Mouse (Mus musculus) gastrocnemius, adult 18-20 months (tissue): ENCODE measurements around the gene Rpl31. TPM values are rescaled to one million over a fixed set of nuclear protein-coding genes. Genes with fewer than 3 reads are reported as not detected.

Source experiments
- DNase-seq: peaks from one replicate; pipeline ENCODE4 v3.0.0; 2021; ENCODE audit warnings: low spot score
- total RNA-seq, 2 experiments: library from RNA; stranded (reverse); gene quantifications; 2 replicates each; pipeline ENCODE4 v1.2.3; 2021

The Rpl31 gene
- total RNA-seq, 2 experiments from 2014 or later, result 594 to 605 TPM

DNA sequence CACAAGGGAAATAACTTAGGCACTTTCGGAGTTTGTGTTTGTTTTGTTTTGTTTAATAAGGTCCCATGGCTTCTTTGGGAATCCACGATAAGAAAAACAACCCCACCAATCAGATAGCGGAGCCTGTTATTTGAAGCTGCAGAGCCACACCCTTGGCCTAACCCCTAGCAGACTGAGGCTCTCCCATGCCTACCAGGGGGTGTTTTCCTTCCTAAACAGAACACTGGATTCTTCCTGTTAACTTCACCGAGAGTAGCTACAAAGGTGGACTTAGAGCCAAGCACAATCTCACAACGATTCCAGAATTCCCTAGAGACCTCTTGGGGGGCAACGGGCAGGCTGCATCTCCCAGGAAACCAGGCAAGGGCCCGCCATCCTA lies 5.1 kb upstream of the Rpl31 start:
- no peak for DNase-seq

DNA sequence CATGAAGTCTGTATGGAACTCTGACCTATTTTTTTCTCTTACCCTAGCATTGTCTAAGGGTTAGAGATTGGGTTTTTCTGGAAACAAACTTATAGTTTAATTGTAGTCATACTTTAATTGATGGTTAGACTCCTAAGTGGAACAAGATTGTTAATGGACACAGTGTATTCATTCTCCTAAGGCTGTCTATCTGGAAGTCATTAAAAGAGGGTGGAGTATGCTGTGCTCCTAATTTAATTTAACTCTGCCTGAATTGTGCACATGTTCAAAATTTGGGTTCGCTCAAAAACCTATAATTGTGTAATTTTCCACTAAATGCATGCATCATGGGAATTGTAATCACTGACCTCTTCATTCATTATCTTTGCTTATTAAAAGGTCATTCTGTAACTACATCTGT lies 2.1 kb upstream of the Rpl31 start:
- no peak for DNase-seq

DNA sequence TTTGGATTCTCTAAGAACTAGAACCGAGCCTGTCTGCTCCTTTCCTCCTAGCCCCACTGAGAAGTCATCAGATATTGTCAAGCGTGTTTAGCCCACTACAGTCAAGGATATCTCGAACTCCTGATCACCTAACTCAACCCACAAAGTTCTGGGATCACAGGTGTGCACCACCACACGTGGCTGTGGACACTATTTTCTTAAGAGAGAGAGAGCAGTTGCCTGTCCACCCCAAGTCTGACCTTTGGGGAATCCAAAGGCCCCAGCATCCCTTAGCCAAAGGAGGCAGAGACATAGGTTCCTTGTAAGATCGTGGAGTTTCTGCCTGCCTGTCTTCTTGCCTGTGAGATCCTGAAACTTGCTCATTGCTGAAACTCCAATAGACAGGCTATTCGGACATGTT lies 597 bp upstream of the Rpl31 start:
- DNase-seq, result no peak

DNA sequence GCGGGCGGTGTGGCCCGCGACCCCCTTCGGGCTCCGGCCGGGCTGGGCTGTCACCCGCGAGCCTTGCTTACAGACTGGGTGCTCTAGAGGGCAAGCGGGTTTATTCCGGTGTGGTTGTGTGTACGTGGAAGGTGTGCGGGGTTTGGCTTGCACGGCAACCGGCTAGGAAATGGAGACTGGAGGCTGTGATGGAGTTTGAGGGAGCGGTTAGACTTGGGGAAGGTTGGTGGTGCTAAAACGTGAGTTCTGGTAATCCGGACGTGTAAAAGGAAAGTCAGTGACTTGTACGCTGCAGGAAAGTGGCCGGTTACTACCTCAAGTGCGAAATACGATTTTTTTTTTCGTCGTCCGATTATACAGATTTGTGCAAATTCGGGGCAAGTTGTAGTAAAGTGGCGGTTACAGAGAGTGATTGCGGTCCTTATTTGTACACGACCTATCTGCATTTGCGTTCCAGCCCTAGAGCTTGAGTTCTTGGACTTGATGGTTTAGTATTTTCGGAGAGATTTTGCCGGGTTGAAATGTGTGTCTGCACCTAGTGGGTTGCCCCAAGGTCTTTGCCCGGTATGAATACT lies 712 bp downstream of the Rpl31 start:
- DNase-seq, result no peak

DNA sequence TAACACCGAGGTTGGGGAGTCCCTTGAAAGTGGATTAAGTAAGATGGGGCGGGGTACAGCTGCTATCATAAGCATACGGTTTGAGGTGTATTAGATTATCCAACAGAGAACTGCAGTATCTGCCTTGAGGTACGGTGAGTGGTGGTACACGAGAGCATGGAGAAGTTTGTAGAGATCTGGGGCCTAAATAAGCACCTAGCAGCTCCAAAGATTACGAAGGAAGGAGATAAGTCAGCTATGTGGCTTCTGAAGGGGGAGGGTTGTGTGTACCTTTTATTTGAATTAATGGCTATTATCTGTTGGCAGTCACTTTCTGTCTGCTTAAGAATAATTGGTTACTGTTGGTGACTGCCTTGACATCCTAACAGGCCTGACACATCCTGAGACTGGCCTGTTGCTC lies 2.8 kb downstream of the Rpl31 start:
- no peak for DNase-seq

DNA sequence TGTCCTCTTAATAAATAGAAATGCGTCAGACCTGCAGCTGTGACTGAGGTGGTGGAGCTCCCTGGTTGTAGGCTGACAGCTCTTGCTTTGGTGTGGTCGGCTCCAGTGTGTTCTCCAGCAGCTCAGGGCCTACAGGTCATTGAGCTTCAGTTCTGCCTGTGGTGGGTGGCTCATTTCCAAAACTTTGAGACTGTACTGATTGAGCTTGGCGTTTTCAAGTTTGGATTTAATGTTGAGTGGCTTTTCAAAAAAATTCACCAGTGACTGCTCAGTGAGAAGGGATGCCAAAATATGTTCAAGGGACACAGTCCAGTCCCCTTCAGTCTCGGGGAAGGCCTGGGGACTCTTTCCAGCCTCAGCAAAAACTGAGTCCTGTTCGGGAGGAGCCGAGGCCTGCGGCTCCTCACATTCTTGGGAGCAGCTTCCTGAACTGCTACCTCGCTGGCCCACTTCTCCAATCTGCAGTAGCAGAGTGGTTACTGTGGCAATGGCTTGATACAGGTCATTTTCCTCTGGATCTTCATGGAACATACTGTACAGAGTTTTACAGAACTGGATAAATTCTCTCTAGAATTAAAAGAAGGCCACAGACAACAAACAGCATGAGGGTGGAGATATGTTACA lies 4.7 kb downstream of the Rpl31 start:
- no peak for DNase-seq

DNA sequence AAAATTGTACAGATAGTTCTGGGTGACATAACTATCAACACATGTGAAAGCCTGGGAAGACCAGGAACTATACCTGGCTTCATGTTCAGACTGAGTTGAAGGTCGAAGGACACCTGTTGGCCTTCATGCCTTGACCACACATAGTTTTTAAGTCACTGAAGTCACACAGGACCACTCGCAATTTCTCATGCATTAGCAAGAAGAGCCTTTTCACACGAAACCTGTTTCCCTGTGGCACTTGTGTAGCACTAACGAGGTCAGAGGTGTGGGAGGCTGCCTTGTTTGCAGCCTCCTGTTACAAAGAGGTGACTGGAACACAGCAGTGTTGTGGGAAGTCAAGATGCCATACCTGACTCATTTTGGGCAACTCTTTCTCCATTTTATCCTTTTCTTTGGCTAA lies 5.7 kb downstream of the Rpl31 start:
- DNase-seq, result no peak

DNA sequence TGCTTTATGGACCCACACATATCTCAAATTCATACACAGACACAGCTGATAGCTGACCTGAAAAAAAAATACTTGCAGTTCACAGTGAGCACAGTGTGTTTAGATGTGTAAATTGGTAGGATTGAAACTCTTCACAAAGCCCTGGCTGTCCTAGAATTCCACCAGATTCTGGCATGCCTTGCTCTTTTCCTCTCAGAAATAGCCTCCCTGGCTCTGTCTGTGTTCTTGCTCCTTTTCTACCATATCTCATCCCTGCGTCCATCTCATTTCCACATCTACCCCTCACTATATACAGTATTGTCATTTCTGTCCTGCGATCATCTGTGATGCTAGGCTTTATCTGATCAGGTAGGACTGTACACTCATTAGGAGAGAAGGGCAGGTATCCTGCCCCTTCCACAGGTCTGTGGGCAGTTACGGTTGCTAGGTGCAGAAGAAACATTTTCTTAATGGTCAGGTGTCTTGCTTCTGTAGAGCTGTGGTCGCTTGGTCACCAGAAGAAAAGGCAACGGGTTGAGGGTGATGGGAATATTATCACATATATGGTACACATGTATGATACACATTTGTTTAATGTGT lies 6.7 kb downstream of the Rpl31 start:
- no peak for DNase-seq

DNA sequence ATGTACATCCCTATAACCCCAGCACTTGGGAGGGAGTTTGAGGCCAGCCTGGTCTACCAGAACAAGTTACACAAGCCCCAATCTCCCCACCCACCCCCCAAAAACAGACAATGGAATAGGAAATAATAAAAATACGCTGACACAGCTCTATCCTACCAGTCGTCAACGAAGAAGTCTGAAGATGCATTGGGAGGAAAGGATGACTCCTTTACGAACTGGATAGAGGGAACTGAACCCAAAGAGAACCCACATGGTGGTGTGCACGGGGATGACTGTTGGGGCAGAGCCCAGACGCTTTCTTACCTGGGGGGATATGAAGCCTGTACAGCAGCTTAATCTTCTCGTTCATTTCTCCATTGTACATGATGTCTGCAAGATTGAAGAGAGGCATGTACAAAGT lies 8.5 kb downstream of the Rpl31 start:
- no peak for DNase-seq

DNA sequence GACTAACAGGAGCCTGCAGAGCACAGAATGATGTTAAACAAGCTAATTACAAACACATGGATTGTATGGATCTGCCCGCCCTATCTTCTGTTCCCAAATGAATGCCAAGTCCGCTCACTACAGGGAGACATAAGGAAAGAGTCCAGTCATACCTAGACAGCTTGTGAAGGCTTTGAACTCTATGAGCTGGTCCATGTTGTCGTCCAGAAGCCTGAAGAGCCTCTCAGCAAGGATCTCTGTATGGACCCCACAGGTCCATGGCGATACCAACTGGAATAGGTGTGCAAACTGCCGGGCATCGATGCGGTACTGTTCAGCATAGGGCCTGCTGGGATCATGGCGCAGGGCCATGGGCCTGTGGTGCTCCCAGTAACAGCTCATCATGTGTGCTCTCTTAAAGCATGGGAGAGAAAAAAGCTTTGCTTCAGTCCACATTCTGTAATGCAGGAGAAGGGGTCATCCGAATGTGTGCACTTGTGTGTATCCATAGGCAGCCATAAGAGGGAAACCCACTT lies 9.1 kb downstream of the Rpl31 start:
- no peak for DNase-seq

DNA sequence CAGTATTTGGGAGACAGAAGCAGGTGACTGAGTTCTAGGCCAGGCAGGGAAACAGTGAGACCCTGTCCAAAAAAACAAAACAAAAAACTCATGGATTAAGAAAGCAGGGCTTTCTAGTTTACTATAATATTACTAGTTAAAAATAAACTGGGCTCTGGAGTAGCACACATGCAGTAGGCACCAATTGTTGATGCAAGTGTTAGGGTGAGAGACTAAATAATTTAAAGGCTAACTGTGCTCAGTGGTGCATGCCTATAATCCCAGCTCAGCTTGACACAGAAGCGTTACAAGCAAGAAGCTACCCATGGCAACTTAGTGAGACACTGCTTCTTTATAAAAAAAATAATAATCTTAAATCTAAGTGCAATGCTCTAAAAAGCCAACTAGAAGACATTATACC lies 10.9 kb downstream of the Rpl31 start:
- no peak for DNase-seq

DNA sequence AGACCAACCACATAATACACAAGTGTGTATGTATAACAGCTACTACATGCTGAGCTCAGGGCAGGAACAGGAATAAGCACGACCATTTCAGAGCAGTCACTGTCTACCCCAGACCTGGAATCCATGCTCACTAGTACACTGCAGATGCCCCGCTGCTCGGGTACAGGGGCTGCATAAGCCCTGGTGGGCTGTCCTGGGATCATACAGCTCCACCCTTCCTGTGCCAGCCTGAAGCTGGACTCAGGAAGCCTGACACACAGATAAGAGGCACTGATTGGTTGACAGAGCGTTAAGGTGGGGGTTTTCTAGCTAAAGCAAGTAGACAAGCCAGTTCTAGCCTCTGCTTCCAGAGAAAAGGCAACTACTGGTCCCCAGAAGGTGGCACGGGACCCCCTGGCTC lies 11.4 kb downstream of the Rpl31 start:
- no peak for DNase-seq

DNA sequence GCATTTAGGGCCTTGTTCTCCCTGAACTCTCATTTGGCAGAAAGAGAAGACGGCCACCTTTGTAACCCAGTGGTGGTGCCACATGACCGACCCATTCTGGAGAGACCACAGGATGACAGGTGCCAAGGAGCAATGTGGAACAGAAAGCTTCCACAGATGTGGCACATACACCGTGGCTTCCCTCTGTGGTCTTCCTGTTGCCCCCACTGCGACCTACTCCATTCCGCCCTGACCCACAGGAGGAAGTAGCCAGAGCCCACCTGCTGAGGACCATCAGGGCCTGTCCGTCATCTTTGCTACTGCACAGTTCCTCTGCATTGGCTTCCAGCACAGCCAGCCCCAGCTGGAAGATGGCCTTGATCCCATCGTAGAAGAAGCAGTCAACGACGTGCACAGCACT lies 13.4 kb downstream of the Rpl31 start:
- DNase-seq, result no peak

DNA sequence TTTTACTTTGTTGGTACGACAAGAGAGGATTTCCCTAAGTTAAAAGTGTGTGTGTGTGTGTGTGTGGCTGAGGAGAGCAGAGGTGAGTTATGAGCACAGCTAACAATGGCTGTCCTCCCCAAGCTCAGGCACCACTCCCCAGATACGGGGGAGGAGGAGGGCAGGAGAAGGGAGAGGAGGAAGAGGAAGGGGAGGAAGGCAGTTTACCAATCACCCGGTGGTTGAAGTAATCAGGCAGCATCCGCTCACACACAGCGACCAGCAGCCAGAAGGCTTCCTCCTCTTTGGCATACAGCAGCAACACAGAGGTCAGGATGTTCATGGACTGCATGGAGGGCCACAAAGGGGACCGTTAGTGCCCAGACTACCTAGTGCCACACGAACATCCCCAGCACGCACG lies 17.3 kb downstream of the Rpl31 start:
- DNase-seq, result no peak

DNA sequence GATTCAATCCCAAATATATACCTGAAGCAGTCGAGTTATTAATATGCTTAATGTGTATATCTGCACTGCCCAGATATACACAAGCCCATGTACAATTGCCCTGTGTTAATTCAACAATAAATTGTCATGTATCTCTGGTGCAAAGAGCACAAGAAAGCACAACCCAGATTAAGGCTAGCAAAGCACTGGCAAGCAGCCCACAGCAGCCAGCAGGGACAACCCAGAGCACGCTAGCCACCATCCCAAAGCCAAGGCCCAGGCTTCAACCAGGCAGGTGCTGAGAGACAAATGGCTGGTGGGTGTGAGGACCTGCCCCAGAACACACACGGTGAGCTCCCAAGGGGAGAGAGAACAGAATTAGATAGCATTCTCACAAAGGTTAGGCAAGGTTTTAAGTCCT lies 18.8 kb downstream of the Rpl31 start:
- DNase-seq, result no peak

DNA sequence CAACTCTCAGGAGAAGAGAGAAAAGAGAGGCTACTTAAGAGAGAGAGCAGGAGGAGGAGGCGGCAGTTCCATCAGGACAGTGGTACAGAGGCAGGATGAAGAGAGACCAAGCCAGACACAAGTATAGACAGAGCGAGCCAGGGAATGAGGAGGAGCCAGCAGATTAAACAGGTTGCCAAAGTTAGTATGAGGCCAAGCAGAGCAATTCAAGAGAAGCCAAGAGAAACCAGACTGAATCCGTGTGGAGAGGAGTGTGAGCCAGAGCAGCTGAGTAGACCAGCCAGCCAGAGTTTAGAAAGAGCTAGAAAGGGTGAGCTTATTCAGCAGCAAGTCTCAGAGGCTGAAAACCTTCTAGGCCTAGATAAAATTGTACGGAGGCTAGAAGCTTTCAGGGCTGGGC lies 19.9 kb downstream of the Rpl31 start:
- DNase-seq, result peak; percentile 68

DNA sequence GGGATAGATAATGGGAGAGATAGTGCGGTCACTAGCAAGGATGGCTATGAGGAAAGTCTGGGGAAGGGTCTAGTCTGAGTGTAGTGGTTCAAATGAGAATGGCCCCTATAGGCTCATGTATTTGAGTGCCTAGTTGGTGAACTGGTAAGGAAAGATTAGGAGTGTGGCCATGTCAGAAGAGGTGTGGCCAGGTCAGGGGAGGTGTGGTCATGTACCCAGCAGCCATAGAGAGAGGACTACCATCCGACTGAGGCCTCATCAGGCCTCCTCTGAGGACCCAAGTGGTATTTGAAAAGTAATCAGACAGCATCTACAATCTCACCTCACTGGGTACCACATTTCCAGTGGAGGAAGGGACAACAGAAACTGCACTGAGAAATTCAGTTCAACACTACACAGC lies 20.5 kb downstream of the Rpl31 start:
- no peak for DNase-seq

DNA sequence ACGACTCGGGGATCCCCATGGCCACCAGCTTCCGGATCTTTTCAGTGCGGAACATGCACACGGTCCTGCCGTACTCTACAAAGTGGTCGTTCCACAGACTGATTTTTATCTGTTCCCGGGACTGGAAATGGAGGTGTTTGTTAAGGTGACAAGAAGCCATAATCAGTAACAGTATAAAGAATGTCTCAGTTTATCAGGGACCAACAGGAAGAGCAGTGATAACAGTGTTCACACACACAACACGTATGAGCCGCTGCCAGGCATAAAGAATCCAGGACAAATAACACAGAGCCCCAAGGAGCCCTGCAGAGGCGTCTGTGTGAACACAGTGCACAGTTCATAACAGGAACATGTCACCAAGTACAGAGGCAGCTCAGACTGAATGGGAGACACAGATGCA lies 21.7 kb downstream of the Rpl31 start:
- no peak for DNase-seq

DNA sequence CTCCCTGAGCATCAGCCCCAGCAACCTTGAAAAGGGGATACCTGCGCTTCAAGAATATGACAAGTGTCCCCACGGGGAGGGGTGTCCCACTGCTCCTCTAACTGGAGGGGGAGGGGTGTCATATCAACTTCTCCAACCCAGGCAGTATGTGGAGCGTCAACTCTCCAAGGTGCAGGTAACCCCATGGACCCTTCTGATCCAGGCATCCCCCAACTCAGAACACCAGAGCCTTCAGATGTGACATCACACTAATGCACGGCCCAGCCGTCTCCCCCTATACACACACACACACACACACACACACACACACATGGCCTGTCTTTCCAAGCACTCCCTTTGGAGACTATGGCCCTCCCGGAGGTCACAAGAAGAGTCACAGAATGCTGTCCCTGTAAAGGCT lies 24.0 kb downstream of the Rpl31 start:
- DNase-seq, result no peak

DNA sequence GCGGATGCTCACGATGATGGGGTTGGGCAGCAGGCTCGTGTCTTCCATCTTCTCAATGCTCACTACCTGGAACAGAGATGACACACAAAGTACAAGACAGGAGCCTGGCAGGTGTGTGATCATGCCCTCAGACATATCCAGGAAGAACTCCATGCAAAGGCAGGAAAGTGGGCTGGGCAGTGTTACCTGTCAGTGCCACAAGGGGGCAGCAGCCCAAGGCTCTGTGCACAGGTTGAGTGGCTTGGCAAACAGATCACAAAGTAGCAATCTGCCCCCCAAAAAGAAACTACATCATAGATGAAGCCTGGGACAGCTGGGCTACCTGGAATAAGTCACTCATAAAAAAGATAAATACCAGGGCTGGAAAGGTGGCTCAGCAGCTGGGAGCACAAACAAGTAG lies 24.5 kb downstream of the Rpl31 start:
- peak; percentile 76 for DNase-seq

DNA sequence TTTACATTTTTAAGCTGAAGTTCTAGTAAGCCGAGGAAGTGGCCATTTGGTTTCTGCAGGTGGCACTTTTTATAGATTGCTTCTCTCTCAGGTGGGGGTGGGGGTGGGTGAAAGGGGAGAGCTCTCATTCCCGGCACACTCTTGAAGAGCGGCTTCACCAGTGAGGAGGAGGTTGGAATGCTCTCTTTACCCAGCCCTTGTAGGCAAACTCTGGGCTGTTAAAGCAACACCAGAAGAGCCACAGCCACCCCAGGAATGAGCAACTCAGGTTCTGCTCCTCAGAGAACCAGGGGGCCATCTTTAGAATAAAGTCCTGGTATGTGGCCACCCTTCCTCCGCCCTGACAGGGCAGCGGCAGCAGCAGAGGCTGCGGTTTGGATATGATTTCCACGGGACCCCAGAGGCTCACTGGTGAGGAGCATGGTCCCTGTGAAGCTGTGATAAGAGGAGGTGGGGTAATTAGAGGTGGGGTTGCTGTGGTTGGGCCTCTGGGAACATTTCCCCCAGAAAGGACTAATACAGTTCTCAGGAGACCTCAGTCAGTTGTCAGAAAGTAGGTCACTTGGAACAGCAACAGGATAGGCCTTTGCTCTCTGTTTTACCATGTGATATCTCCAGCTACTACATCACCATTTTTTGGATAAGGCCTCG lies 25.7 kb downstream of the Rpl31 start:
- no peak for DNase-seq

DNA sequence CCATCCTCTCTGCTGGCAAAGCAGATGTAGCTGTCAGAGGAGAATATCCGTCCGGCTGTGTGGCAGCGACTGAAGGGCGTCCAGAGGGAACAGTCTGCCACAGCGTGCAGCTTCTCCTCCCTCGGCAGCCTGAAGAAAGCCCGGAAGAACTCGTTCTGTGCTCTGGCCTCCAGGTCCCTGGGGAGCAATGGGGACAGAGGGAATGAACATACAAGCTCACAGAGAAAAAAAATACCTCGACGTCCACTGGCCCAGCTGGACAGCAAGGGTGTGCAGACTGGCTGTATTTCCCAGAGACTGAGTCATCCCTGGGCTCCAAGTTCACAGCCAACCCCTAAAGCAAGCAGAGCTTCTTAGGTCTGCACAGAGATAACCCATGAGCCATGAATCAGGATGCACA lies 26.5 kb downstream of the Rpl31 start:
- DNase-seq, result peak; percentile 63

DNA sequence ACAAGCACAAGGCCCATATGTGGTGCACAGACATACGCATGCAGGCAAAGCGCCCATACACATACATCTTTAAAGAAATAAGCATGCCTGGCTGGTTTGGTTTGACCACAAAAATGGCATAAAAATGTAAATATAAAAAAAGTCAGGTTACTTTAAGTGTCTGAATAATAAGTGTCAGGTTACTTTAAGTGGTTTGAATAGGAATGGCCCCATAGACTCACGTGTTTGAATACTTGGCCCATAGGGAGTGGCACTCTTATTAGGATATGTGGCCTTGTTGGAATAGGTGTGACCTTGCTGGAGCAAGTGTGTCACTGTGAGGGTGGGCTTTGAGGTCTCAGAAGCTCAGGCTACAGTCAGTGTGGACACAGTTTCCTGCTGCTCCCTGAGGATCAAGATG lies 27.0 kb downstream of the Rpl31 start:
- DNase-seq, result no peak
